Mouse (Mus musculus) liver, postnatal 0 days (tissue): Measurements from ENCODE around the gene Tmem215. TPM values are rescaled to one million over a fixed set of nuclear protein-coding genes. Genes with fewer than 3 reads are reported as not detected.

Experiments
- ATAC-seq: fragments of 200-750 bp; cut with Nextera tagmentation; 2 replicates; pipeline ENCODE4 v1.8.0; 2017; ENCODE audit warnings: mild to moderate bottlenecking, moderate library complexity
- DNase-seq: peaks from one replicate; pipeline ENCODE4 v3.0.0-alpha.2; 2016
- H3K27ac ChIP-seq: fragments of 300-500 bp; sonication (generic); 2 replicates; pipeline ENCODE4 v1.5.1; 2014; ENCODE audit warnings: antibody characterized with exemption, moderate library complexity, mild to moderate bottlenecking, low read depth
- H3K27me3 ChIP-seq: fragments of 300-500 bp; sonication (generic); 2 replicates; pipeline ENCODE4 v1.6.1; 2014; ENCODE audit warnings: low read length, control low read depth, mixed read lengths; ENCODE audit not compliant: insufficient read depth
- H3K36me3 ChIP-seq: fragments of 300-500 bp; sonication (generic); replicated peaks from 2 replicates; pipeline ENCODE4 v1.6.1; 2014; ENCODE audit warnings: mild to moderate bottlenecking, control low read depth, low read length, moderate library complexity, mixed read lengths; ENCODE audit not compliant: insufficient read depth
- H3K4me1 ChIP-seq: fragments of 300-500 bp; sonication (generic); 2 replicates; pipeline ENCODE4 v1.6.1; 2014; ENCODE audit warnings: antibody characterized with exemption, mild to moderate bottlenecking, control low read depth; ENCODE audit not compliant: insufficient read depth
- H3K4me2 ChIP-seq: fragments of 300-500 bp; sonication (generic); 2 replicates; pipeline ENCODE4 v1.6.1; 2014; ENCODE audit warnings: low read depth, mild to moderate bottlenecking, low read length, moderate library complexity, mixed read lengths
- H3K4me3 ChIP-seq: fragments of 300-500 bp; sonication (generic); 2 replicates; pipeline ENCODE4 v1.5.1; 2014; ENCODE audit warnings: low read depth, low read length
- H3K9ac ChIP-seq: fragments of 300-500 bp; sonication (generic); replicated peaks from 2 replicates; pipeline ENCODE4 v1.6.1; 2014; ENCODE audit warnings: mild to moderate bottlenecking, moderate library complexity
- H3K9me3 ChIP-seq: fragments of 300-500 bp; sonication (generic); 2 replicates; pipeline ENCODE4 v1.6.1; 2016; ENCODE audit warnings: mild to moderate bottlenecking, control low read depth, low read length, mixed read lengths
- CTCF ChIP-seq: sonication (generic); IDR thresholded peaks from 2 replicates; pipeline ENCODE4 v1.5.1; 2016; ENCODE audit warnings: antibody characterized with exemption, low read depth
- EP300 ChIP-seq: IDR thresholded peaks from 2 replicates; pipeline ENCODE4 v1.6.1; 2016; ENCODE audit warnings: antibody characterized with exemption, low read depth, mild to moderate bottlenecking
- WGBS: fragments of 180-500 bp; shearing (Covaris S2); extraction: QIAGEN DNeasy Blood & Tissue Kit; methylation state at CpG from one replicate; pipeline ENCODE4 v1.1.7; 2014; ENCODE audit not compliant: insufficient replicate concordance; 5-methylcytosine and 5-hydroxymethylcytosine counted together
- polyA plus RNA-seq: library from polyadenylated mRNA; unstranded; fragments of >200 nt; fragmentation: Nextera tagmentation; extraction: Ambion mirVana; gene quantifications from 2 replicates; pipeline ENCODE4 v1.2.1, GENCODE M21; 2015

Tmem215 gene
- polyA plus RNA-seq, 1 experiment from 2014 or later, result 0.07 TPM

- H3K4me3 ChIP-seq, result no peak overlapping the region
- H3K4me1 ChIP-seq, result no peaks in the 10 kb centered on the region
- H3K36me3 ChIP-seq, result no peaks in the 10 kb centered on the region
- no peak overlapping the region for H3K9ac ChIP-seq
- H3K9me3 ChIP-seq, result no peaks in the 10 kb centered on the region
- H3K27ac ChIP-seq, result no peak overlapping the region
- no peak overlapping the region for H3K4me2 ChIP-seq
- DNase-seq (no peak), ATAC-seq (no peak)
- H3K27me3 ChIP-seq, result peaks cover 25% of the 10 kb centered on the region
- WGBS, result 67% methylated on average over 9 of the region's 9 CpGs
- TF ChIP-seq CTCF, result no peak
- no peak for TF ChIP-seq EP300
These were observed 1.9 kb downstream of the Tmem215 start for GRCm38 (mm10) chr4:40473911-40474310.

DNA sequence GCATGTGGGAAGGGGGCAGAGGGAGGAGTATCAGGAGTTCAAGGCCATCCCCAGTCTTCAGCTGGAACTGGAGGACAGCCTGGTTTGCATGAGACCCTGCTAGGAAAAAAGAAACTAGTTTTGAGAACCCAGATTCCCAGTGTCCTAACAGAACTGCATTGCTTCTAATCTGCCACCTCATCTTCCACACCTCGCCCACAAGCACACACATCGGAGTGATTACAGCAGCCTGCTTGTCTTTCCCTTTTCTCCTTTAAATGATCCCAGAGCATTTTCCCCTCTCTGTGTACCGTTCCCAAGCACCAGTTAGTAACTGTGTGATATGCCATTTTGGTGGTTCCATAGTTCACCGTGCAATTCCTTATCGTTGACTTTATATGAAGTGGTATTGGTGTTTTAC is 6.0 kb downstream of the Tmem215 start:
- H3K4me2 ChIP-seq, result no peak overlapping the region
- DNase-seq (no peak), ATAC-seq (no peak)
- no peak overlapping the region for H3K9ac ChIP-seq
- H3K27me3 ChIP-seq, result peaks cover 11% of the 10 kb centered on the region; the same call in 1 of the 2 replicates
- no peaks in the 10 kb centered on the region for H3K4me1 ChIP-seq
- no peaks in the 10 kb centered on the region for H3K9me3 ChIP-seq
- H3K27ac ChIP-seq, result no peak overlapping the region
- H3K36me3 ChIP-seq, result no peaks in the 10 kb centered on the region
- no peak overlapping the region for H3K4me3 ChIP-seq
- no peak for TF ChIP-seq CTCF
- TF ChIP-seq EP300, result no peak
- WGBS, result 85% methylated on average over 5 of the region's 5 CpGs

GRCm38 (mm10) chr4:40486546-40486945 is 14.6 kb downstream of the Tmem215 start:
- no peak for DNase-seq
- no peak overlapping the region for H3K9ac ChIP-seq
- no peak for ATAC-seq
- no peak overlapping the region for H3K4me3 ChIP-seq
- WGBS, result 59% methylated on average over 6 of the region's 6 CpGs
- no peaks in the 10 kb centered on the region for H3K27me3 ChIP-seq
- no peak overlapping the region for H3K4me2 ChIP-seq
- H3K36me3 ChIP-seq, result no peaks in the 10 kb centered on the region
- TF ChIP-seq EP300 (no peak), CTCF (no peak)
- no peaks in the 10 kb centered on the region for H3K9me3 ChIP-seq
- H3K27ac ChIP-seq, result no peak overlapping the region
- no peaks in the 10 kb centered on the region for H3K4me1 ChIP-seq

GRCm38 (mm10) chr4:40491731-40492130 is 19.8 kb downstream of the Tmem215 start:
- Histone ChIP-seq H3K9ac (no peak overlapping the region), H3K4me1 (no peaks in the 10 kb centered on the region), H3K27me3 (no peaks in the 10 kb centered on the region), H3K27ac (no peak overlapping the region), H3K9me3 (no peaks in the 10 kb centered on the region), H3K4me3 (no peak overlapping the region), H3K4me2 (no peak overlapping the region), H3K36me3 (no peaks in the 10 kb centered on the region)
- 81% methylated on average over 8 of the region's 8 CpGs for WGBS
- DNase-seq (no peak), ATAC-seq (no peak)
- no peak for TF ChIP-seq CTCF
- no peak for TF ChIP-seq EP300

- DNase-seq (no peak), ATAC-seq (no peak)
- no peak overlapping the region for H3K9ac ChIP-seq
- no peaks in the 10 kb centered on the region for H3K9me3 ChIP-seq
- H3K36me3 ChIP-seq, result no peaks in the 10 kb centered on the region
- no peaks in the 10 kb centered on the region for H3K4me1 ChIP-seq
- no peak overlapping the region for H3K4me2 ChIP-seq
- WGBS, result 72% methylated on average over 6 of the region's 6 CpGs
- no peak for TF ChIP-seq EP300
- no peak for TF ChIP-seq CTCF
- H3K27ac ChIP-seq, result no peak overlapping the region
- no peaks in the 10 kb centered on the region for H3K27me3 ChIP-seq
- no peak overlapping the region for H3K4me3 ChIP-seq
These were observed 24.4 kb downstream of the Tmem215 start for GRCm38 (mm10) chr4:40496354-40496753.

DNA sequence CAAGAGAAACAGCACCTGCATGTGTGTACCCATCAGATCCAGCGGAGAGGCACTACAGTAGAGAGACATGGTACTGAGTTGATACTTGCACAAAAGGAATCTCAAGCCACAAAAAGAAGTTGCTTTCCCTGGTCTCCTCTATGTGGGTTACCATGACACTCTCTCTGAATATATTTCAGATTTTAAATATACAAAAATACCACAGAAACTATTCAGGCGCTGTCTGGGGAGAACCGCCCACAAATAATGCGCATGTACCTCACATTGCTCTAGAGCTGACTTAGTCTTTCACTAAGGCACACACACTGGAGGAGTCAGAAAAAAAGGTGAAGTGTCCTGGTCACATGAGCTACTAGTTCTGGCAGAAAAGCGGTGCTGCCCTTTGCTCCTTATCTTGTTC is 24.8 kb downstream of the Tmem215 start:
- 86% methylated on average over 5 of the region's 5 CpGs for WGBS
- Histone ChIP-seq H3K36me3 (no peaks in the 10 kb centered on the region), H3K9me3 (no peaks in the 10 kb centered on the region), H3K27me3 (no peaks in the 10 kb centered on the region), H3K4me1 (no peaks in the 10 kb centered on the region), H3K9ac (no peak overlapping the region), H3K4me3 (no peak overlapping the region), H3K4me2 (no peak overlapping the region), H3K27ac (no peak overlapping the region)
- DNase-seq (no peak), ATAC-seq (no peak)
- no peak for TF ChIP-seq CTCF
- TF ChIP-seq EP300, result no peak

DNA sequence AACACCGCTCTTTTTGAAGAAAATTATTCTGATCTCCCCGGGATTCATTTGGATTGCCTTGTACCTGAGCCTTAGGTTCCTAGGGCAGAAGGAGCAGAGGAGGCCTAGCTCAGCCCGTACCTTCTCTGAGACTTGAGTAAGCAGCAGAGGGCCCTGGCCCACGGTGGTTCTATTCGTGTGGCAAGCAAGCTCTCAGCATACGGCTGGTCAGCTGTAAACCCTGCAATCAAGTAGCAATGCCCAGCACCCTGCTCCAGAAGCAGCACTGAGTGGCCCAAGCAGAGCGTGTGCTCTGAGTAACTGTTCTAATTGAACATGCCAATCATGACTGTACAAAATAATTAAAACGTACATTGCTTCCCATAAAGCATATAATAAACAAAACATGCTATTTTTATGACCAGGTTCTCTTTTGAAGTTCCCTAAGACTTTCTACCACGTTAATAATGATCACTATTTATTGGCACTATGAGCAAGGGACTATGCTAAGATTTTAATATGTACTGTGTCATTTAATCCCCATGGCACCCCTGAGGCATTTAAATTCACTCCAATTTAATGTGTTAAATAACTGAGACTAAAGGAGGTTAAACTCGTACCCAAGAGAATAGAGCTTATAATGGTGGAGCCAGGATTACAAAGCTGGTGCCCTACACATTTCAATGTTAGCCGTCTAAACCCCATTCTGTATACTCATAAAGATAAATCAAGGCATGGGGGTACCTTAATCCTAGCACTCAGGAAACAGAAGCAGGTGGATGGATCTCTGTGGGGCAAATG is 28.0 kb downstream of the Tmem215 start:
- ATAC-seq (no peak), DNase-seq (no peak)
- TF ChIP-seq CTCF, result no peak
- no peak for TF ChIP-seq EP300
- Histone ChIP-seq H3K36me3 (no peaks in the 10 kb centered on the region), H3K9ac (no peak overlapping the region), H3K4me3 (no peak overlapping the region), H3K9me3 (no peaks in the 10 kb centered on the region), H3K4me2 (no peak overlapping the region), H3K4me1 (no peaks in the 10 kb centered on the region), H3K27me3 (no peaks in the 10 kb centered on the region), H3K27ac (no peak overlapping the region)
- 74% methylated on average over 11 of the region's 11 CpGs for WGBS
